Mouse (Mus musculus): ENCODE data around the gene Als2cr12. TPM values are rescaled to one million over a fixed set of nuclear protein-coding genes. Genes with fewer than 3 reads are reported as not detected.

The Als2cr12 gene
- polyA plus RNA-seq, 1 experiment from 2014 or later: not detected

DNA sequence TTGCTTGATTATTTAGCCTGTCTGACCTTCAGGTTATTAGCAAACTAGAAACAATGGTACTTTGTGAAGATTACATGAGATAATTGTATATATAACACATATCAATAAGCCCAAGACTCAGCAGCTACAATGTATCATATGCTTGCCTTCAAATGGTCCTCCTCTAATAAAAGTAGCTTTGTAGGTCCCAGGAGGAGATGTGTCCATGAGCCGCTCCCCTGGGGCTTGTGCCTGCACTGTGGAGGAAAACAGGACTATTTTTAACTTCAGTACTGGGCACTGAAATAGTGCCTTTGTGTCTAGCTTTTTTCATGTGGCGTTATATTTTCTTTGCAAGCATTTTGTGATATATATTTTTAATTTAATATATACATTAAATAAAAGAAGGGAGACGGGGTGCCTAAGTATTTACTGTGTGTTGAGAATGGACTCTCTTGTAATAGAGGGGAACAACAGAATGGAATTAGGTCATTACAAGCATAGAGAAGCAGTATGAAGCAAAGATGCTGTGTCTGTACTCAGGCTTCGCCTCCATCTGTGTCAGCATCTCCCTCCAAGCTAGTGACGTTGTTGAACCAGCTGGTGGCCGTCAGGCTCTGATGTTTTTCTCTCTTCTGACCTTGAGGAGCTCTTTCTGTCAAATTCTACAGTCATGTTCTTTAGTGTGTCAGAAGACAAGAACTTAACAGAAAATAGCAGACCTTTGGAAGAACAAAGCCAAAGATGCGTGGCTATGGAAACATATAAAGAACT, 73.6 kb downstream of the Als2cr12 start:
- peaks cover 14% of the 10 kb centered on the region for H3K4me1 ChIP-seq
- no peak overlapping the region for H3K4me2 ChIP-seq
- H3K9me3 ChIP-seq: 0 out of 2 replicates have a peak, but pooled peaks cover 4% of the 10 kb centered on the region
- no peak overlapping the region for H3K27ac ChIP-seq (replicated peaks)
- 49% methylated on average over 7 of the region's 7 CpGs for WGBS
- no peak overlapping the region for H3K4me3 ChIP-seq
- H3K36me3 ChIP-seq: no peaks in the 10 kb centered on the region
- H3K27me3 ChIP-seq (replicated peaks): no peaks in the 10 kb centered on the region
- ATAC-seq (ENCODE audit: extremely low read depth, insufficient number of reproducible peaks, low FRiP score, low TSS enrichment): no peak
- no peak overlapping the region for H3K9ac ChIP-seq

DNA sequence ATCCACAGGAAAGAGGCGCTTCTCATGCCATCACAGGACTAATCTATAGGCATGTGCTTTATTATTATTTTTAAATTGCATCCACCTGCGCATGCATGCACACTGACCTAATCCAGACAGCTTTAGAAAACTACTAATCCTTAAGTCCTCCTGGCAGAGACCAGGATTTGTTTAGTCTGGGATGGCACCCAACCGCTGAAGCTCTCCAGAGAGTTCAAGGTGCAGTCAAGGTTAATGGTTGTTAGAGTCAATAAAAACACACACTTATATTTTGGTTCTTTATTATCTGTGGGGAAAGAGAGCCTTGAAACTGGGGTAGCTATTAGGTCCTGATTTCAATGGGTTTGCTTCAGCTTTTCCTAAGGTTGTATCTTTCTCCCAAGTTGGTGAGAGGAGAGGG, 74.5 kb downstream of the Als2cr12 start:
- no peaks in the 10 kb centered on the region for H3K36me3 ChIP-seq
- no peak for ATAC-seq (ENCODE audit: extremely low read depth, insufficient number of reproducible peaks, low FRiP score, low TSS enrichment)
- H3K4me2 ChIP-seq: no peak overlapping the region
- peaks cover 14% of the 10 kb centered on the region for H3K4me1 ChIP-seq
- no peak overlapping the region for H3K9ac ChIP-seq
- H3K27ac ChIP-seq (replicated peaks): no peak overlapping the region
- no peak overlapping the region for H3K4me3 ChIP-seq
- 75% methylated on average over 3 of the region's 3 CpGs for WGBS
- no peaks in the 10 kb centered on the region for H3K27me3 ChIP-seq (replicated peaks)
- 0 out of 2 replicates have a peak, but pooled peaks cover 4% of the 10 kb centered on the region for H3K9me3 ChIP-seq

DNA sequence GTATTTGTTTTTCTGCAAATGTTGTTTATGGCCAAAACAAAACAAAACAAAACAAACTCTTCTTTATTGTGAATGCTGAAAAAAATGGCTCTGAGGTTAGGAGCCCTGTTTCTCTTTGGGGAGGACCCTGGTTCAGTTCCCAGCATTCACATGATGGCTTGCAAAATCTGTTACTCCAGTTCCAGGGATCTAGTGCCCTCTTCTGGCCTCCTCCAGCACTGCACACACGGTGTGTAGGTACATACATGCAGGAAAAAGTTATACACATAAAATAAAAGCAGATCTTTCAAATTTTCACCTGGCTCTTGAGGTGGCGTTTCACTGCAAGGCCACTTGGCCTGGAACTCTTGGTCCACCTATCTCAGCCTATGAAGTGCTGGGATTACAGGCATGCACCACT, 77.0 kb downstream of the Als2cr12 start:
- Histone ChIP-seq H3K27me3 (replicated peaks) (no peaks in the 10 kb centered on the region), H3K4me2 (no peak overlapping the region), H3K9ac (no peak overlapping the region), H3K9me3 (0 out of 2 replicates have a peak, but pooled peaks cover 4% of the 10 kb centered on the region), H3K4me1 (peaks cover 14% of the 10 kb centered on the region), H3K36me3 (no peaks in the 10 kb centered on the region), H3K4me3 (no peak overlapping the region), H3K27ac (replicated peaks) (no peak overlapping the region)
- 85% methylated on average over 2 of the region's 2 CpGs for WGBS
- ATAC-seq (ENCODE audit: extremely low read depth, insufficient number of reproducible peaks, low FRiP score, low TSS enrichment): no peak

DNA sequence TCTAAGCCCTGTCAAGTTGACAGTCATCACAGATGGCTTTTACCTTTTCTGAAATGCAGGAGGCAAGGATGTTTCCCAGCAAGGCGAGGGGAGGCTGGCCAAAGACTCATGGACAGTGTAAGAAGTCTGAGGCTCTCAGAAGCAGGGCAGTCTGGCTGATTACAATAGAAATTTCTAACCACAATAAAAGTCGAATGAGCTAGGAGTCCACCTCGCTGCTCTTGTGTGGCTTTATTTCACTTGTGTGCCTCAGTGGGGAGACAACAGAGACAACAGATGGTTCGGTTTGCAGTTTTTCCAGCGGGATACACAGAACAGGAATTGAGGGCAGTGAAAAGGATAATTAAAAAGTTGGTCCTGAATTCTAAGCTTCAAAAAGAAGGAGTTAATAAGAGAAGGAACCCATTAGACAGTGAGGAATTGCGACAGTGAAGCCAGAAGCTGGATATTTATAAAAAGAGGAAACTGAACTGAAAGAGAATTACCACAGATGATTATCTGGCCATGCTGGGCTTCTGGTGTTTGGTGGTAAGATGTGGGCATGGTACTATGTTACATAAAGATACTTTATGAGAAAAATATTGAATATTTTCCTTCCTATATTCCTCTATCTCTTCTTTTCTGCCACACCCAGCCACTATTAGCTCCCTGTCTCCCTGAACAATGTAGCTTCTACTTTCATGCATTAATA, 77.7 kb downstream of the Als2cr12 start:
- Histone ChIP-seq H3K27me3 (replicated peaks) (no peaks in the 10 kb centered on the region), H3K9me3 (0 out of 2 replicates have a peak, but pooled peaks cover 4% of the 10 kb centered on the region), H3K36me3 (no peaks in the 10 kb centered on the region), H3K27ac (replicated peaks) (no peak overlapping the region), H3K9ac (no peak overlapping the region), H3K4me2 (no peak overlapping the region), H3K4me3 (no peak overlapping the region), H3K4me1 (peaks cover 14% of the 10 kb centered on the region)
- WGBS: 69% methylated on average over 6 of the region's 6 CpGs
- no peak for ATAC-seq (ENCODE audit: extremely low read depth, insufficient number of reproducible peaks, low FRiP score, low TSS enrichment)

DNA sequence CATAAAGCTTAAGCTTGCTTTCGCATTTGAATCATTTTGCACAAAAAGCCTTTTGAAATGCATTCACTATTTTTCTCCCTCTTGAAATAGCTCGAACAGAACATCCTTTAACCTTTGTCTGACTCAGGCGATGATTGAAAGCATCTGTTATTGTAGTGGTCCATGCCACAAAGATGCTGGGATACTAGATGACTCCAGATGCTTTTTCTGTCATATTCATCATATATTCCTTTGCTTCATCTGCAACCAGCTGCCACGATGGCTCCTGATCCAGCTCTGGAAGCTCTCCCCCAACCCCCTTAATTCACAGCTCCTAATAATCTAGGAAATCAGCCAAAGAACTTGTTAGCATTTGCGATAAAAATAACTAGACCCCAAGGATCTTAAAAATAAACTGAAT, 78.7 kb downstream of the Als2cr12 start:
- Histone ChIP-seq H3K9me3 (0 out of 2 replicates have a peak, but pooled peaks cover 4% of the 10 kb centered on the region), H3K4me3 (no peak overlapping the region), H3K36me3 (no peaks in the 10 kb centered on the region), H3K4me2 (no peak overlapping the region), H3K4me1 (peaks cover 8% of the 10 kb centered on the region), H3K27me3 (replicated peaks) (no peaks in the 10 kb centered on the region), H3K9ac (no peak overlapping the region), H3K27ac (replicated peaks) (no peak overlapping the region)
- 68% methylated on average over 5 of the region's 5 CpGs for WGBS
- ATAC-seq (ENCODE audit: extremely low read depth, insufficient number of reproducible peaks, low FRiP score, low TSS enrichment): no peak

DNA sequence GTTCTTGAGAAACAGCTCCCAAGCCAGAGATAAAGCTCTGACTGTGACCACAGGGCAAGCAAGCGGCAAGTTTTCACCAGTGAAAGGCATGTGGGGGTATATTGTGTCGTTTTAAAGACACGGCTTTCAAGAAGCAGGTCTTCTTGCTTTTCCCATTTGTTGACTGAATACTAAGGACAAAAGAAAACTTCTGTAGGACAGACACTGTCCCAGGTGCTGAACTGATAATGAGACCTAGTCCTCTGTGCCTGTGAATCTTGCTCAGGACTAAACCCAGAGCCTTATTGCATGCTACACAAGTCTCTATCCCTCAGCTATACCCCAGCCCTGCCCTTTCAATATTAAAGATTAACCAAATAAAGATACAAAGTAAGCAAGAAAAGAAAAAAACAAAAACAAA, 79.6 kb downstream of the Als2cr12 start:
- Histone ChIP-seq H3K4me2 (no peak overlapping the region), H3K4me3 (no peak overlapping the region), H3K4me1 (peaks cover 2% of the 10 kb centered on the region; the same call in 1 of the 2 replicates), H3K27ac (replicated peaks) (no peak overlapping the region), H3K36me3 (no peaks in the 10 kb centered on the region), H3K9ac (no peak overlapping the region), H3K9me3 (0 out of 2 replicates have a peak, but pooled peaks cover 4% of the 10 kb centered on the region), H3K27me3 (replicated peaks) (no peaks in the 10 kb centered on the region)
- WGBS: 66% methylated on average over 3 of the region's 3 CpGs
- no peak for ATAC-seq (ENCODE audit: extremely low read depth, insufficient number of reproducible peaks, low FRiP score, low TSS enrichment)

DNA sequence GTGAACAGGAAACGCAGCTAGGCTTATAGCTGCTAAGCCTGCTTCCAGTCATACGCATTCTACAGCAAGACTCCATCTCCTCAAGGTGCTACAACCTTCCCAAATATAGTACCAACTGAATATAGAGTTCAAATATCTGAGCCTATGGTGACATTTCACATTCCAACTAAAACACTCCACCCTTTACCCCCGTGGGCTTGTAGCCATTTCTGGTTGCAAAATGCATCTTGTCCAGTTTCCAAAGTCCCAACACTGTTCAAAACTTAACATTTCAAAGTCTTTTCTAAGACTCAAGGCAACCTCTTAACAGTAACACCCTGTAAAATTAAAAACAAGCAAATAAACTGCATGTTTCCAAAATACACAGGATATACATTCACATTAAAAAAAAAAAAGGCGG, 80.6 kb downstream of the Als2cr12 start:
- Histone ChIP-seq H3K9ac (no peak overlapping the region), H3K4me2 (no peak overlapping the region), H3K9me3 (0 out of 2 replicates have a peak, but pooled peaks cover 4% of the 10 kb centered on the region), H3K4me1 (no peaks in the 10 kb centered on the region), H3K27me3 (replicated peaks) (no peaks in the 10 kb centered on the region), H3K27ac (replicated peaks) (no peak overlapping the region), H3K4me3 (no peak overlapping the region), H3K36me3 (no peaks in the 10 kb centered on the region)
- ATAC-seq (ENCODE audit: extremely low read depth, insufficient number of reproducible peaks, low FRiP score, low TSS enrichment): no peak
- WGBS: 71% methylated on average over 4 of the region's 4 CpGs

DNA sequence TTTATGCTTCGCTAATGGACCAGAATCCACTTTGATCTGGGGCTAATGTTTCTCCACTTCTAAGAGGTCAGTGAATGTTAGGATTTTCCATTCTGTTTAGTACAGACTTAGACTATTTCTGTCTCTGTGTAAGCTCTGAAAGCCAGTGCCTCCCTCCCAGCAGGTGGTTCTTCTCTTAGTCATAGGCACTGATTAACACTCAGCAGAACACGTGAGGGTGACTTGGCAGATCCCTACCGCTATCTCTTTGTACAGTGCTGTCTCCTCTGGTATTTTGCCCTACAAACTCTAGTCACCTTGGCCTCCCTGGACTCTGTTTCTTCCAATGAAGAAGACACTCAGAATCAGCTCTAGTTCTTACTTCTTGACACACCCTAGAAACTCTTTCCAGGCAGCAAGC, 81.4 kb downstream of the Als2cr12 start:
- Histone ChIP-seq H3K27ac (replicated peaks) (no peak overlapping the region), H3K27me3 (replicated peaks) (no peaks in the 10 kb centered on the region), H3K9me3 (0 out of 2 replicates have a peak, but pooled peaks cover 4% of the 10 kb centered on the region), H3K4me2 (no peak overlapping the region), H3K36me3 (no peaks in the 10 kb centered on the region), H3K4me1 (no peaks in the 10 kb centered on the region), H3K9ac (no peak overlapping the region), H3K4me3 (no peak overlapping the region)
- no peak; the same call in 1 of the 2 replicates for ATAC-seq (ENCODE audit: extremely low read depth, insufficient number of reproducible peaks, low FRiP score, low TSS enrichment)
- WGBS: 47% methylated on average over 3 of the region's 3 CpGs

DNA sequence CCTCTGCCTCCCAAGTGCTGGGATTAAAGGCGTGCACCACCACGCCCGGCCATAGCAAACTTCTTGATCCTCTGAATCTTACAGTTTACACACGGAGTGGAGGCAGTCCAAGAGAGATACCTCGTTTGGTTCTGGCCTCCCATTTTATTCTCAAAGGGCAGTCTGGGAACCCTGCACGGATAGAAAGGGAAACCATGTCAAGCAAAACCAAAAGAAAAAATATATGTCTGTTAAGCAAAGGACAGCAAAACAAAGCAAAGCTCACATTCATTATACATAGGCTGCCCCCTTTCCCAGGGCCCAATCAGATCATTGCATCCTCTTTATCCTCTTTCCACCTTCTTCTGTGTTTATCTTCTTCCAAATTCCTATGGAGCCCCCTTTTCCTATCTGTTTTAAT, 82.0 kb downstream of the Als2cr12 start:
- H3K4me3 ChIP-seq: no peak overlapping the region
- H3K9me3 ChIP-seq: 0 out of 2 replicates have a peak, but pooled peaks cover 2% of the 10 kb centered on the region
- WGBS: 69% methylated on average over 6 of the region's 6 CpGs
- no peak overlapping the region for H3K4me2 ChIP-seq
- no peak overlapping the region for H3K9ac ChIP-seq
- no peak for ATAC-seq (ENCODE audit: extremely low read depth, insufficient number of reproducible peaks, low FRiP score, low TSS enrichment)
- no peaks in the 10 kb centered on the region for H3K4me1 ChIP-seq
- H3K27ac ChIP-seq (replicated peaks): no peak overlapping the region
- no peaks in the 10 kb centered on the region for H3K27me3 ChIP-seq (replicated peaks)
- no peaks in the 10 kb centered on the region for H3K36me3 ChIP-seq

DNA sequence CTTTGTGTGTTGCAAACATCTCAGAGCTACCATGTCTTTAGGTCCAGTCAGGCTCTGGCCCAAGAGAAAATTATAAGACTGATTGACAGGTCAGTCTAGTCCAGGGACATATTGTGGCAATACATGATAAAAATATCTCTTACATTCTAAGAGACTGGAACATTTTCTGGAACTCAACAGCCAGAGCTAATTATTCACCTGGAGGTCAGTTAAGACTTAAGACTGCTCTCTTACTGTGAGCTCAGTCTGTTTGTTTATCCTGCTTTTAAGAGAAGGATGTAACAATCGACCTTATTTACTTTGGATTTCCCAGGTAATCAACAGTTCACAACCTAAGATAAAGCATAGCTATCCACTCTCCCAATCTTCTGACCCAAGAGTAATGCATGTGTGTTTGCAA, 85.2 kb downstream of the Als2cr12 start:
- no peak for ATAC-seq (ENCODE audit: extremely low read depth, insufficient number of reproducible peaks, low FRiP score, low TSS enrichment)
- H3K27me3 ChIP-seq (replicated peaks): no peaks in the 10 kb centered on the region
- H3K36me3 ChIP-seq: no peaks in the 10 kb centered on the region
- H3K4me3 ChIP-seq: no peak overlapping the region
- H3K4me2 ChIP-seq: no peak overlapping the region
- H3K4me1 ChIP-seq: no peaks in the 10 kb centered on the region
- no peak overlapping the region for H3K9ac ChIP-seq
- WGBS: 16% methylated on average over 1 of the region's 1 CpGs
- H3K27ac ChIP-seq (replicated peaks): no peak overlapping the region
- H3K9me3 ChIP-seq: peaks cover 19% of the 10 kb centered on the region; the same call in 1 of the 2 replicates

DNA sequence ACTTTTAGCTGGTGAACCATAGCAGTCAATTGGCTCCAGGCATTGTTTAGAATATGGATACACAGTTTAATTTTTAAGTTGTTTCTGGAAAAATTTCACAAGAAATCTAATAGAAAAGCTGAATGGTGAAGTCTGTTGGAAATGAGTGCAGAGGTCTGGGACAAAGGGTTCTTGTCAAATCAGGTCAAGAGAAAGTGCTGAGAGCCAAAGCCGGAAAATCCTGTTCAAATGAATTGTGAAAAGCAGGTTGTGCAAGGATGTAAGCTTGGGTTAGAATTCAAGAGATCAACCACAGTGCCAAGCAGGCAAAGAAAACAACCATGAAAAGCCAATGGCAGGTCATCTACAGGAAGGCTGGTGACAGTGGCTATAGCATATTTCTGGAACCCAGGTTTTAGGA, 85.6 kb downstream of the Als2cr12 start:
- no peaks in the 10 kb centered on the region for H3K36me3 ChIP-seq
- 77% methylated on average over 1 of the region's 1 CpGs for WGBS

More for the DNA sequence above, 85.6 kb downstream of the Als2cr12 start:
- no peaks in the 10 kb centered on the region for H3K27me3 ChIP-seq (replicated peaks)
- H3K9ac ChIP-seq: no peak overlapping the region
- peaks cover 19% of the 10 kb centered on the region; the same call in 1 of the 2 replicates for H3K9me3 ChIP-seq
- no peak overlapping the region for H3K27ac ChIP-seq (replicated peaks)
- no peak overlapping the region for H3K4me3 ChIP-seq
- ATAC-seq (ENCODE audit: extremely low read depth, insufficient number of reproducible peaks, low FRiP score, low TSS enrichment): no peak
- no peak overlapping the region for H3K4me2 ChIP-seq
- H3K4me1 ChIP-seq: no peaks in the 10 kb centered on the region
